Mouse (Mus musculus): ENCODE data around the gene Dnlz. TPM values are rescaled to one million over a fixed set of nuclear protein-coding genes. Genes with fewer than 3 reads are reported as not detected.
"Not testable (repeated sequence)": the region's sequence is repeated elsewhere in the genome, so short reads cannot be mapped to it uniquely, and the experiment has no call there.

Dnlz gene
- polyA plus RNA-seq (2017; shearing (Covaris generic)), result 1 to 10 TPM; 7.6 to 8.7 (median 7.6) TPM

DNA sequence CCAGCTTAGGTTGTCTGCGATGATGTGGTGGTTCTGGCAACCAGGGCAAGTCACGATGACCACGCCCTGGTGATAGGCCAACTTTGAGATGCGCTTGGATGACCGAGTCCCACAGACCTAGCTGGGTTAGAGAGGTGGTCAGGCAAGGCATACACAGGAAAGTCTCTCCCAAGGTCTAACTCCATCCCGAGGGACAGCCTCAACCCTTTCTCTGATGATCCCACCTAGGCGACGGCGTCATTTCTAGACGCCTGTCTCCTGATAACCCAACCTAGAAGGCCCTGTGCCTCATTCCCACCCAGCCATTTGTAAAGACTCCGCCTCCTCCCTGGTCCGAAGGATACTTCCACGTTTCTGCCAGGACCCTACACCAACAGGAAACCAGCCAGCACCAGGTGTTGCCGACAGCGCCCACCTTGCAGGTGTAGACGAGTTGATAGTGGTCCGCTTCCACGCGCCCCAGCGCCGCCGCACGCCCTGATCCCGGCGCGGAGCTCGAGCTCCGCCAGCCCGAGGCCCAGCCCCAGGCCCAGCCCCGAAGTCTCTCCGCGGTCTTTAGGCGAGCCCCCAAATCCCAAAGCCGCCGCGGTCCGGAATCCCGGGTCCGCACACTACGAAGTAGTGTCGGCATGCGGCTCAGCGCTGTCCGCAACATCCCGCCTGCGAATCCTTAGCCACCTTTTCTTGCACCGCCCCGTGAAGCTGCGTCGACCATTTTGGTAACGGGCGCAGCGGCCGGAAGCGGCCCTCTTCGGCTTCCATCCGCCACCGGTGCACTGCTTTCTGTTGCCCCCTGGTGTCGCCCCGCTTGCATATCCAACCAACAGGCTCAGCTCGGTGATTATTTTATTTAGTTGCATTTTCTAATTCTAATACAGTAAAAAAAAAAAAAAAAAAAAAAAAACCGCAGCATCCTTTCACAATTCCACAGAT is at the start of gene Dnlz:
Dnlz (minus strand) TSS at position 753 of the 933 bp plus-strand sequence.
- peak; percentile 89 for ATAC-seq

DNA sequence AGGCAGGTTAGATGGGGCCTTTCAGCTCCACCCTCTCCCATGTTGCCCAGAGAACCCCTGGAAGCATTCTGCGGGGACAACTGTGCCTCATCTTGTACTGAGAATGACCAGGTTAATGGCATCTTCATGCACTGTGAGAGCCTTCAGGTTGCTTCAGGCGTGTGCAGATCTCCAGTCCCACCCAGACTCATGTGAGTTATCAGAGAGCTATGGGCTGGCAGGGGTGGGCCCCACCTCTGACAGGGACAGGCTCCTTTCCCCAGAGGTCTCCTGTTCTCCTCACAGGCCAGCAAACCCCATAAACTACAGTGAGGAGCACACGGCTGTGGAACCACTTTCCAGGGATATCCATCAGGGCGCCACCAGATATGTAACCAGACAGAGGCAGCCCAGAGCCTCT is 49.1 kb upstream of the Dnlz start:
- ATAC-seq, result no peak

GRCm38 (mm10) chr2:26400296-26400695 is 48.4 kb upstream of the Dnlz start:
- no peak for ATAC-seq

DNA sequence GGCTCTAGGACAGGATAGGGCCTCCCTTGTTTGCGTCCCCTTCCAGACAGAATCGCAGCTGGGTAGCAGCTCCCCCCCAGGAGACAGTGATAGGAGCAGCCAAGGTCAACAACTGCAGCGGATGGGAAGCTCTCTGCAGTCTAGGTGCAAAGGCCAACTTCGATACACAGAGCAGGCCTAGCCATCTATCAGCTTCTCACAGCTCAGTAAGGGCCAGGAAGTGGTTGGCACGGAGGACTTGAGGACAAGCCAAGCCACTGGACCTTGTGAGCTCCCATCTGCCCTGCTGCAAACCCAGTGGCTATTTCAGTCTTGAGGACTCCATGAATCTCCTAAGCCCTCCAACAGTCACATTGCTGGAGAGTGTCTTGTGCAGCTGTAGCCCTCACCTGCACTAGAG is 47.7 kb upstream of the Dnlz start:
- no peak for ATAC-seq

DNA sequence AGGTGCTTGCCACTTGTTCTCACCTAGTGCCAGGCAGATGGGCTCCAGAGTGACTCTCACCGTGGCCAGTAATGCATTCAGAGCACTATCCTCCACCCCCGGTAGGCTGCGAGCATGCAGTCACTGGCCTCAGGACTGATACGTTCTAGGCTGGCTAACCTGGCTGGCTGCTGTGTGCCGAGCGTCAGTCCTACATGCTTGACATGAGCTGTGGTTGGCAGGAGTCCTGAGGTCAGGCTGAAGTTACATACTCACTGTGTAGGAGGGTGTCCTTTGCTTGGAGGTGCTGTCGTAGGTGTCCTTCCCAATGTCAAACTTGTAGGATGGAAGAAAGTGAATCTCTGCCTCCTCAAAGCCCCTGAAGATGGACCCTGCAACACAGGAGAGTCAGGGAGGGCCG is 47.1 kb upstream of the Dnlz start:
- ATAC-seq, result no peak

GRCm38 (mm10) chr2:26391617-26392016 is 39.7 kb upstream of the Dnlz start:
- no peak for ATAC-seq

DNA sequence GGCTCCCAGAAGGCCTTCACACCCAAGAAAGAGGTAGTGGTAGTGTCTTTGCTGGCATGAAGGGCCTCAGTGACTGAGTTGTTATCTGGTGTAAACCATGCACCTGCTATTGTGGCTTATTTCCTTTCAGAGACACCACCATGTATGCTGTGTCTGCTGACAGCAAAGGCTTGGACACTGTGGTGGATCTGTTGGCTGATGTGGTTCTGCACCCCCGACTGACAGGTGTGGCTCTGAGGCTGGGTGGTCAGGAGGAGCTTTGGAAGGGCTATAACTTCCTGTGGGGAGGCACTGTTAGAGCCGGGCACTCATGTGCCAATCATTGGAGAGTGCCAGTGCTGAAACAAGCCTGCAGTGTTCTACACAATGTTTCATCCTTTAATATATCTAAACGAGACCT is 39.0 kb upstream of the Dnlz start:
- ATAC-seq, result no peak

- ATAC-seq, result peak; percentile 94
Observed at GRCm38 (mm10) chr2:26389154-26389690, 37.3 kb upstream of the Dnlz start, which contains the start of the genes Entr1 and Pmpca. Gene Entr1, minus strand, starts transcription at chr2:26389316. Gene Pmpca, plus strand, starts transcription at chr2:26389339.

DNA sequence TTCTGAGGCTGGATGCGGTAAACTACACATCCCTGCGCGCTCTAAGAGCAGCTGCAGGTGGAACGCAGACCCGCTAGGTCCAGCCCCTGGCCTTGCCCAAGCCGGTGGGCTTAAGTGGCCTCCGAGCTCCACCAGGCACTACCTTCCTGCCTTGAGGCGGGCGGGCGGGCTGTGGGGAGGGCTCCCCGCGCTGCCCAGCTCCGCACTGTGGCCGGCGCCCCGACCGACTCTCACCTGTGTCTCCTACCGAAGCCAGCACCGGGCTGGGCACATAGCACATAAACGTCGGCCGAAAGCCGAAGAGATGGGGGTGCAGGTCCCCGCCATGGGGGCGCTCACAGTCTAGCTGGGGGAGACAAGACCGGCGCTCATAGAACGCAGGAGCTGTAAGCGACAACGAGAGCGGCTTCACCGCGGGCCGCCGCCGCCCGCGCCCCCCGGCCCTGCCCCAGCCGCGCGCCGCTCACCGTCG is 36.8 kb upstream of the Dnlz start:
- ATAC-seq, result peak; percentile 11

DNA sequence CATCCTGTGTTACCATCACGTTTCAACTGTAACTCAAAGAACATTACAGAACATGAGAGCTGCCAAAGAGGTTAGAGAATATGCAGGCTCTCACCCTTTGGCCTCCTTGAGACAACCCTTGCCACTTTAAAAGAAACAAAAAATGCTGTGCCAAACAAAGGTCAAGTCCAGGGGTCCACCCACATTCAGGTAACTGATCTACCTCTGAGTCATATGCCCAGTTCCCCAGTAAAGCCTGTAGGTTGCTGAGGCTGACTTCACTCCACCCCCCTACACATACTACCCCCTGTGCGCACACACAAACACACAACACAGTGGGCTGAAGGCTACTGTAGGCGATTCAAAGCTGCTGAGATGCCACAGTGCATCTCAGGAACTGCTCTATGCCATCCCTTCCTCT is 35.8 kb upstream of the Dnlz start:
- ATAC-seq, result no peak

- not testable (repeated sequence) for ATAC-seq
Observed at GRCm38 (mm10) chr2:26380871-26381270, 29.0 kb upstream of the Dnlz start.

DNA sequence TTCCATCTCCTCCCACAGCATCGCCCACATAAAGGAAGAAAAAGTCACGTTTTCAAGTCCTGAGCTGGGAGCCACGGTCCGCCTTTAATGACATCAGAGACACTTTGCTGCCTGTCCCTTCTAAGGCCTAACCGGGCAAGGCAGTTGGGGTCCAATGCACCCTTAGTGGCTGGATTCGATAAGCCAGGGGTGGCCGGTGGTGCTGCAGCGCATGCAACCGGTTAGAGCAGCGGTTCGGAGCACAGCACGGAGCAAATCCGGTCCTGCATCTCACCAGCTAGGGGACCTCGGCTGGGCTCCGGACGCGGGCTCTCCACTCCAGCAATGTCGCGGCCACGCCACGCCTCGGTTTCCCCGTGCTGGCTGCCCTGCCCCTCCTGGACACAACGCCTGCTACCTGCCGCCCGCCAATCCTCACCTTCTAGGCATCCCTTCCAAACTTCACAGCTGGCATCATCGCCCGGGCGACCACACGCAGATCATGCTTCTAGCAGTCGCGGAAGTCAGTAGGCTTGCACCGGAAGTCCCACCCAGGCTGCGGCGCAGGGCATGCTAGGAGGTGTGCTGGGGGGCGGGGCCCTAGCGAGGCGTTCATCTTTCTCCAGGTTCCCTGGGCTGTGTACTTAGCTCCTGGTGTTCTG is 28.3 kb upstream of the Dnlz start, which contains the start of gene Snapc4:
Snapc4 (minus strand) TSS at position 523 of the 641 bp plus-strand sequence.
- ATAC-seq, result peak; percentile 100

DNA sequence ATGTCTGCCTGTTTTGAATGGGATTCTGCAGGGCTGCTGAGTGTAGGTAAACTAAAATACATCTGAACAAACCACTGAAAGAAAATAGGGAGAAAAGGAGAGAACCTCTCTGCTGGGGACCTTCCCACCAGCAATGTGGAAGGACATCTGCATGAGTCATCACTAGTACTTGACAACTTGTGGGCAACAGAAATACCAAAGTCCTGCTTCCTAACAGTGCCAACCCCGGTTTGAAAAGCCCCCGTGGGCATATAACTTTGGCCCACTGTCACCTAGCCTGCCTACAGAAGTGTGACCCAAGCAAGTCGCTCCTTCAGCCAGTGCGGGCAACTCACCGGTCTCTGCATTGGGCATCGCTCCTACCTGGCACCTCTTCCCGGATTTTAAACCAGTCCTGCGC is 20.5 kb upstream of the Dnlz start:
- ATAC-seq, result no peak

DNA sequence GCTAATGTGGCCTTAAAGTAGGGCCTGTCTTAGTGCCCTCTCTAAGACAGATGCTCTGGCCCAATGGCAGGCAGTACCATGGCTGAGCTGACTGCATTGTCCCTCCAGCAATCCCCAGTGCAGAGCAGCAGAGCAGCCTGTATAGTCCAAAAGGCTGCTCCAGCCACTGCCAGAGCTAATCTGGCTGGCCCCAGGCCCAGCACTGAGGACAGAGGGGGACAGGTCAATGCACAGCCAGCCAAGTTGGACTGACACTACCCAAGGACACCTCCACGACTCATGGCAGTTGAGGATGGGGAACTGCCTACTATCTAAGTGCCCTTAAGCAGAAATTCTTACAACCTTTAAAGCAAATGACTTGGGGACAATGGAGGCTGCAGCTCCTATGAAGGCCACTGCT is 16.7 kb upstream of the Dnlz start:
- ATAC-seq, result no peak

DNA sequence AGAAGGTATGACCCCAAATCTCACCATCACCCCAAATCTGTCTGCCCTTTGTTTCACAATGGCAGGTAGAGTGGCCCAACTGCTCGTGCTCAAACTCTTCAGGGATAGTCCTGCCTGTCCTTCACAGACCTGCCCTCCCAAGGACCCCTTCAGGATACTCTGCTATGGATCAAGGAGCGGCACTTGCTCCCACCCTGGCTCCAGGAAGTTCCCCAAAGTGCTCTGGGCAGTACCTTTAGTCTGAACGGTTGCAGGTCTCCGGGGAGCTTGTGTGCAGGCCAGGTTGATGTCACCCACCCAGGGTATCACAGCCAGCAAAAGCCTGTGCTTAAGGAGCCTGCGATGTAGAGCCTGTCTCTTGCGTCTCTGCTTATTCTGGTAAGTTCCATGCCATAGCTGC is 16.0 kb upstream of the Dnlz start:
- no peak for ATAC-seq

- ATAC-seq, result no peak
Observed at GRCm38 (mm10) chr2:26364738-26365465, 13.0 kb upstream of the Dnlz start.

- no peak for ATAC-seq
Observed at GRCm38 (mm10) chr2:26363481-26363880, 11.6 kb upstream of the Dnlz start.

GRCm38 (mm10) chr2:26362991-26363390 is 11.1 kb upstream of the Dnlz start:
- ATAC-seq, result no peak

- no peak for ATAC-seq
Observed at GRCm38 (mm10) chr2:26360772-26361171, 8.9 kb upstream of the Dnlz start, which contains the start of gene Card9. Gene Card9, minus strand, starts transcription at chr2:26360918.

DNA sequence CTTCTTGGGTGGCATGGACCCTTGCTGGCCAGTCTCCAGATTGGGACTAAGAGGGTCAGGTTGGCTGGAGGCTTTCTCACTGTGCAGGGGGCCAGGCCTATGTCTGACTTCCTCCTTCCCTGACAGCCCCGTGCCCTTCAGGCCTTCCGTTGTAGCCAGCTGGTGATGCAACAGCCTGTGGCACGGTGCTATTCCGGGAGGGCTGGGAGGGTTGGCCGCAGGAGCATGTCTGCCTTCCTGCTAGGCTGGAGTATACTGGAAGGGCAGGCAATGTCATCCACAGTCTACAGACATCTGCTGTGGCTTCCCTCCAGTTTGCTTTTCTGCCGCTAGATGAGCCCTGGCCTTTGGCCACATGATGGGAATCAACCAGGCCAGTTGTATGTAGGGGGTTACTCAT is 8.1 kb upstream of the Dnlz start:
- ATAC-seq, result no peak

DNA sequence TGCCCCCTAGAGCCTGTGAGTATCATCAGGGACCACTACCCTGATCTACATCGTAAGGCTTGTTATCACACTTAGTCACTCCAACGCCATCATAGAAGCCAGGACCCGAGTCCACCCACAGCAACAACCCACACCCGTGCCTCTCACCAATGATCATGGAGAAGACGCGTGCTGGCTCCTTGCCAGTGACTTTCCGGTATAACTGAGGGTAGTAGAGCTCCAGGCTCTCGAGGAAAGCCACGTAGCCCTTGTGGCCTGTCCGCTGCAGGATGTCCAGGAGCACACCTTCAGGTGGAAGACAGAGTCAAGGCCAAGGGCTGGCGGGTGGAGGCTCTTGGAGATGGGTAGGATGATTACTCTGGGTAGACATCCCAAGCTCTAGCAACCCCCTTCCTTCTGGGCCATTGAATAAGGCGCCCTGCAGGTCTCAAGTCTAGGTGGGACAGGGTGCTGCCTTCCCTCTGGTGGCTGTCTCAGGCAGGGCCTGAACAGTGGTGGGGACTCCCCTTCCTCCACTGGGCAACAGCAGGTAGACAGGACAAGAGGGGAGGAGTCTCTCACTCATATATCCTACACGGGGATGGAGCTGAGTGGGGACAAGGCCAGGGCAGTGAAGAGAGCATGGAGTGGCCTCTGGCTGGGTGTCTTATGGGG is 6.9 kb upstream of the Dnlz start:
- ATAC-seq, result no peak

DNA sequence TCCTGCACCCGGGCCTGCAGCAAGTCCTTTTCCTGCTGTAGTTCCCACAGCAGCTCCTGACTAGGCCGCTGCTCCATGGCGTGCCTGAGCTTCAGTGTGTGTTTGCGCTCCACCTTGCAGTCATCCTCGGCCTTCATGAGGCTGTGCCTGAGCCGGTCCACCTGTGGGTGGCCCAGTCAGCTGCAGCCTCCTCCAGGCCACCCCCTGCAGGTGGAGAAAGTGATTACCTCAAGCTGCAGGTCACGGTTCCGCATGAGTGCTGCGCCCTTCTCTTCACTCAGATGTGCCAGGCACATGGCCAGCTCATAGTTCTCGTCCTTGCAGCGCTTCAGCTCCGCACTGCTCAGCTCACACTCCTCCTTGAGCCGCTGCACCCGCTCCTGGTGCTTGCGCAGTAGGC is 5.6 kb upstream of the Dnlz start:
- ATAC-seq, result no peak

Measured in inflammation-experienced regulatory T-cells, adult 6 months (primary cell).